Mouse (Mus musculus) Muller cell, postnatal 12 days (primary cell): ENCODE measurements at regions not wholly inside any gene's neighbourhood (a gene's known extent, or its start where the extent isn't known, plus 50 kb on each side); places are given as distances from the start of the nearest gene placed in this dataset.
A peak's percentile ranks its signal among the peaks of the same experiment; 100 is the strongest.

Source experiments
- DNase-seq: peaks from one replicate; pipeline ENCODE4 v3.0.0-alpha.2; 2015; ENCODE audit errors: inconsistent ontology term

DNA sequence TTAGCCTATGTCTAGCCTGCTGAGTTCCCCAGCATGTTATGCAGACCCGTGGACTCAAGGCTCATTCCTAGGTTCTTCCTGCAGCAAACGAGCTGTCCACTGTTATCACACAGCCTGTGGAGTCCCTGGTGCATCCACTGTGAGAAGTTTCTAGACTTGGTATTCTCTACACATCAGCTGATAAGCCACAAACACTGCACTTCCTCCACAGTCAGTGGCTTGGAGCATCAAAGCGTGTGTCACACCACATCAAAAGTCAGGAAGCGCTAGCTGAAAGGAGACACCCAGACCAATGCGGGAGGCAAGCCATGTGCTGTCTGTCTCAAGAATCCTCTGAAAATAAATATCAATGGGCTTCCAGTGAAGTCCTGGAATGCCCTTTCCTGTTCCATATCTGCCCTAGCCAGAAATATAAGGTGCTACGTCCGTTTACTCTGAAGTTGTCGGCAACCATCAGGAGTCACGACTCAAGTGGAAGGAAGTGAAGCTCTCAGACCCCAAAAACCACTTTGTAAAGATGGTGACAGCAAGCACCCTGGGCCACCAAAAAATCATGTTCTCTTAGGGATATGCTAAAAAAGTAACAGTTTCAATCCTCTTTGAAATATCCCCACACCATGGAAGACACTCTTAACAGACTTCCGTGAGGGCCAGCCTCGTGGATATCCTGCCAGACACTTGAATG, 227.7 kb downstream of the Adgrl2 start:
- no peak for DNase-seq

DNA sequence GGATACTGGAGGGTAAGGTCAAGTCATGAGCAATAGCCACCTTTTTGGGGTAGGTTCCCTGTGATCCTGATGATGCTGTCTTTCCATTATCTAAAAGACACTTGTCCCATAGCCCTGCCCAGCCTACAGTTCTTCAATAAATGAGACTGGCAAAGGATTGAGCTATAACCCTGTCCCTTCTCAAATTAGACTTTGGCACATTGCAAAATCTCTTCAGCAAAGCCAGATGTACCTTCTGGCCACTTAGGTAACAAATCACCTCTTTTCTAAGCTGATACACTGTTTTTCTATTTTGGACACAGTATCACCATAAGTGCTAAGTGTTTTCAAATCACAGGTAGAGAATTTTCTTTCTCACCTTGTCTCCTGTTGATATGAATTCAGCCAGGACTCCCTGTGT, 228.8 kb downstream of the Adgrl2 start:
- DNase-seq, result no peak

DNA sequence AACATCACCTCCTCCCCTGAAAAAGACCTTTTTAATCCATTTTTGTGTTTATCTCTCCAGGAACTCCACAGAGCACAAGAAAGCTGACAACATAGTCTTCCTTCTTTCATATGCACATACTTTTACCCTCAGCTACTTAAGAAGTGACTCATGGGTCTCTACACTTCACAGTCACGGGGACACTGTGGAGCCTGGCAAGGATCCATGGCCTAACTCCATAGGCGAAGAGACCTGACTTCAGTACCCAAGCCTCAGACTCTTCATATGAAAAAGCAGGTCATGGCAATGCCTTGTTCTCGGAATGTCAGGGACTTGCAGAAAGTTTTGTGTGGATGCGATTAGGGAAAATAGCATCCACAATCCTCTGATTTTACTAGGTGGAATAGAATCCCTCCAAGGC, 230.9 kb downstream of the Adgrl2 start:
- DNase-seq, result no peak

DNA sequence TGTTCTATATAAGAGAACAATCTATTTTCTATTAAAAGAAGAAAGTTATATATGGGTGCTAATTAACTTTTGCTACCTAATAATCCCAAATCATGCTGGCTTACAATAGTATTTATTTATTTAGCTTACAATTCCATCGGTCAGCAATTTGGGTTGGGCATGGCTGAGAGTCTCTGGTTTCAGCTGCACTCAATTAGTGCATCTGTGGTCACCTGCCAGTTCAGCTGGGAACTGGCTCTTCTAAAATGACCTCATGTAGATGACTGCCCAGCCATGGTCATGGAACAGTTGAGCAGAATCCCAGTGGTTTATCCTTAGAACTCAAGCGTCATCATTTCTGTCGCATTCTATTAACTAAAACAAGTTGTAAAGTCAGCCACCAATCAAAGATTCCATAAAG, 244.1 kb downstream of the Adgrl2 start:
- DNase-seq, result peak; percentile 24

DNA sequence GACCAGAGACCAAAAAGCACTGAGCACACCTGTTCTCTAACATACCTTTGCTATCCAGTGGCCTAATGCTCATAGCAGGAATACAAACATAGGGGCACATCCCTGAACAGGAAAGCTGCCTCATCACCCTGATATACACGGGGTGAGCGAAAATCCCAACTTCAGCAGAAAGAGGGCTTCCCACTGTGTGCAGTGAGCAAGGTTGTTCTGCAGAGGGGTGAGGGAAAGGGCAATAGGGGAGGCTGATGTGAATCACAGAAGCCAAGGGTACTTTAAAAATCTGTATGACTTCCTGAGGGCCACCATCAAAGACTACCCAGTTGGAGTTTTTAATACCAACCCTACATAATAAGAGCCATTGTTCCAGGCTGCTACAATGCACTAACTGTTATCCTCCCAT, 245.7 kb downstream of the Adgrl2 start:
- DNase-seq, result no peak

DNA sequence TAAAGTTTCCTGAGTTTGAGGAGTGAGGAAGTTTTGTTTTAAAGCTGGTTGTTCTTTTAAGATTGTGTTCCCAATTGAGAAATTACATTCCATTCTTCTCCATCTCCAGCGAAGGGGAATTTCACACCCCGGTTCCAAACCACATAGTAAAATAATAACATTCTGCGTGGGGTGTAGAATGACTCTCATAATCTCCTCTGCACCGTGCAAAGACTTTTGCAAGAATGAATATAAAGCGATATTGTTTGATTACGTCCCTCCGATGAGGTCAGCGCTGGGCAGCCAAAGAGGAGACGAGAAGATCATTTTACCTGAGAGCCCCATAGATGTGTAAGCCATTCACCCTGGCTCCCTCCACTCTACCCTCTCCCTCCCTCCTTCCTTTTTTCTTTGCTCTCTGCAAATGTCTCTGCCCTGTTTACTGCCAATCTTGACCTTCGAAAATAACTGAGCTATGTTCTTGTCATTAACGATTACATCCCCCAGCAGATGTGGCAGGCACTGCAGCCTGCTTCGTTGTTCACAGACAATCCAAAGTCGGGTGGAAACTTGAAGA, 256.1 kb downstream of the Adgrl2 start:
- peak; percentile 33 for DNase-seq

DNA sequence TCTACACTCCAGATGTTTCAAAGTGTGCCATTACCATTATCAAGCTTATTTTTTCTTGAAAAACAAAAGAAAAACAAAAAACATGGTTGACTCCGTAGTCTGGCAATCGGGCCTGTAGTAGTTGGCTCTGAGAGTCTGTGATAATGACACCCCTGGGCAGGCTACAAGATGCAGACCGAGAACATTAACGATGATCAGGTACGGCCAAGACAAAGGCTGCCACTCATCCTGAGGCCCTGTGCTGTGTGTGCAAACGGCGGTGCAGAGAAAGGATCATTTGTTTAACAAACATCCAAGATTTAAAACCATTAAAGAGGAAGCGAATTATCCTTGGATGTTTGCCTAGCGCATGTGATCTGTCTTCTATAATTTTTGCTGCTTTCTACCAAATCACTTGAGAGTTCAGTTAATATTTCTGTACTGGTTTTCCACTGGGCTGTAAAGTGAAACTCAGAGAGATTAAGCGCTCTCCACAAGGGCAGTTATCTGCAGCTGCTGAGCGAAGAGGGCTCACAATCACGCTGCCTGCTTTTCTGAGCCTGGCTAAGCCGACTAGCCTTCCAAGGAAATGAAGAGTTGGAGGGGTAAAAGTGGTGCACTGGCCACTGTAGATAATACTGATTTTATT, 257.0 kb downstream of the Adgrl2 start:
- peak; percentile 33 for DNase-seq

DNA sequence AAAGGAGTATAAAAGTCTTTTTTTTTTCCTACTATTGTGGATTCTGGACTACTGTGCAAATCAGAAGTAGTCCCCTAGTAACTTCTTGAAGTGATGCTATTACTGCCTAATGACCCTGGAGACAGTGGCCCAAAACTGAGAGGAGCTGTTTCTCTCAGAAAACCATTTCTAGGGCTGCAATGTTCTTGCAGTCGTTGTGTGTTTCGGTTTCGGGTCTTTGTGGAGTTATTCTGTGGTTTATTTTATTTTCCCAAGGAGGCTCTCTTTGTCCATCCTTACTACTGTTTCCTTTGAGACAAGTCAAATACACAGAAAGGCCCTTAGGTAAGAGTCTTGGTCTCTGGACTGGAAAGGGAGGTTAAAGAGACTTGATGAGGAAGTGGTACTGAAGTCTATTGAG, 258.9 kb downstream of the Adgrl2 start:
- DNase-seq, result no peak

DNA sequence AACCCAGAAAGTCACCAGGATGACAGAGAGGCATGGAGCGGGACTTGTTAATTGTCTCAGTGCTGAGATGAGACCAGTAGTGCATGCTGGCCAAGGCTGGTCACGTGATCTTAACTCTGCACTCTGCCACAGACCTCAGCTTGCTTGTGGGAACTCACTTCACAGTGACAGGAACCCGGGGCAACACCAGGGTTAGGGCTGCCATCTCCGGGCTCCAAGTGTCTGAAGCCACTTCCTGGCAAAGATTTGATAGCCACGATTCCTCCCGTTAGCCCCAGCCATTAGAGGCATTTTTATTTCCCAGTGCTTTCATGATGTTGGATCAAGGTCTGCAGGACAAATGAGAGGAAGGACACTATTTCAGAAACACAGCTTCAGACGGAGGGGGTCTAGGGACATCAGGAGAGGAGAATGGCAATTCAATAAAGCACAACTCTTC, 261.1 kb downstream of the Adgrl2 start:
- DNase-seq, result peak; percentile 22

DNA sequence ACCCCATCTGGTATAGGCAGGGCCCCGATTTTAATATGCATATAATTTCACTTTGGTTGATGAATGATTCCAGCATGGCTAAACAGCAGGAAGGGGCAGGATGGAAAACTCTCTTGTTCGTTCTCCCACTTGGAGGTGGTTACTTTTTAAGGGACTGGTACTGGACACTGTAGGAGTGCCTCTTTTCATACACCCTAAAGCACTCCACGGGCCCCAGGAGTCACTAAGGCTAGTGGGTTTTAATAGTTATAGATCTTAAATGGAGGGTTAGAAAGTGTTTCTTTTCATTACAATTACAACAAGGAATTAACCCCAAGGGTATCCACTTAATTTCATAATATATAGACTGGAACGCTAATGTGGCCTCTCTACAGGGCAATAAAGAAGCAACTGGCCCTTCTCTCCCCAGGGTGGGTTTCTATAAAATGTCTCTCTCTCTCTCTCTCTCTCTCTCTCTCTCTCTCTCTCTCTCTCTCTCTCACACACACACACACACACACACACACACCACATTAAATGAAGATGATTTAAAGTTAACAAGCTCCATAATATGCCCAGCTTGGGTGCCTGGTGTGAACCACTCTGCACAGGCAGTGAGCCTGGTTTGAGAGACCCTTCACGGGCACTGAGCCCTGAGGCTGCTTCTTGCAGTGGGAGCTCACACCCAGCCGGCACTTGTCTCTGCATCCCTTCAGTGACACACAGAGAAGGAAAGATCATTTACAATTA, 261.7 kb downstream of the Adgrl2 start:
- no peak for DNase-seq

DNA sequence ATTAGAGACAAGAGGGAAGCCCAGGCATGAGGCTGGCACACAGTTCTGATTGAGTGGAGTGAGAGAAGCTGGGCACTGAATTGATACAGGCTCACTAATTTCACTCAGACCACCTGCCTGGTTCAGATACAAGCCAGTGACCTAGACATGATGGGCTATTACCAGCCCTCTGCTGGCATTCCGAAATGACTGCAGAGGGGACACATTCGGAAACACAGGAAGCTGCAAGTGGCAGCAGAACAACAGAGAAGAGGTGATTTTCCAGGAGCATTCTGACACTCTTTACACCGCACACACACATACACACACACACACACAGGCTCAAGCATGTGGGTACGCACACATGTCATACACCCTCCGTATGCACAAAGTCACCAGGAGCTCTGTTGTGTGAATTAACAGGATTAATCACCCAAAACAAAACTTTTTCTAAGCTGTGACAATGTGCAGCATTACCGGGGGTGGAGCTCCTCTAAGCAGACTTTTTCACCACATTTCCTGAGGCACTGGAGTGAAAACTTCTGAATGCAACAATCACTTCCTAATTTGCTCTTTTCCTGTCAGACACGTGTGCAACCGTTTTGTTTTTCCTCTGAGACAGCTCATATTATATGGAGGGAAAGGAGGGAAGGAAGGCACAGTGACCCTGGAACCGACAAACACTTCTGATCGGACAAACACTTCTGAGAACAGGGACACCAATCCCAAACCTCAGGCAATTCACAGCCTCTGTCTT, 263.6 kb downstream of the Adgrl2 start:
- DNase-seq, result peak; percentile 25

DNA sequence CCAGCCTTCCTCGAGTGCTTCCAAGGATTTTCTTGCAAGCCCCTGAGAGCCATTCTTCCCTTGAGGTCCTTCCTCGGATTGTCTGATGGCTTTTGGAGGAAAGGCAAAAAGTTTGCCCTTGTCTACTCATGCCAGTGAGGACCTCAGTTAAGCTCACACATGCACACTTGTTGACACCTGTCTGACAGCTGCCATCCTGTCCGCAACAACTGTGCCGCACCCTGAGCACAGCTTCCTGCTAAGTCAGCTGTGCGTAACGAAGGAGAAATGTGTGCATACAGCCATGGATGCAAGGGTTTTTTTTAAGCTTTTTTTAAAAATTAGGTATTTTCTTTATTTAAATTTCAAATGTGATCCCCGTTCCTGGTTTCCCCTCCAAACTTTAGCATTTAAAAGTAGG, 293.8 kb downstream of the Adgrl2 start:
- no peak for DNase-seq

DNA sequence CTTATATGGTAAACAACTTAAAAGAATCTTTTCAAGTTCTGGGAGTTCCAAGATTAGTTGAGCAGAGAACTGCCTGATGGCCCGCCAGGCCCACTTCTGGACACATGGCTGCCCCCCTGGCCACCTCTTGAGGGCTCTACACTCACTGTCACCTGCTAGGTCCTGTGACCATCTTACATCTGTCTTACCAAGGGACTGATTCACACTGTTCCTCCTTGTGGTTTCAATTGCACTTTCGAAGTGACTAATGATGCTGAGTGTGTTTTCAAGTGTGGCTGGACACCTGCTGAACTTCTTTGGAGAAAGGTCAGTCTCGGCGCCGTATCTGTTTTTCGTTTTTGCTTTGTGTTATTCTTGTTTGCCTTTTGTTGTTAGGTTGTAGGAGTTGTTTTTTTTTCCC, 294.9 kb downstream of the Adgrl2 start:
- DNase-seq, result no peak

DNA sequence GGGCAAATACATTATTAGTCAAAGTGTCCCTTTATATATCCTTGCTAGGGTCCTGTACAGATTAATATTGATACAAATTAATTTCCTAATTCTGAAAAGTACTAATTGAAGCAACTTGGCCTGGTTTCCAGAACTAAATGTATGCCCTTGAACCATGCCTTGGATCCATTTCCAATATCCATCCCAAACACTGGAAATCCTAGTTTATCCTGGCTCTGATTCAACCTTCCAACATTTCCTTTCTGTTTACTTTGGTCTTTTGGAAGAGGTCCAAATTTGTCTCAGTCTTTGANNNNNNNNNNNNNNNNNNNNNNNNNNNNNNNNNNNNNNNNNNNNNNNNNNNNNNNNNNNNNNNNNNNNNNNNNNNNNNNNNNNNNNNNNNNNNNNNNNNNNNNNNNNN, 307.2 kb downstream of the Adgrl2 start:
- DNase-seq, result peak; percentile 80

DNA sequence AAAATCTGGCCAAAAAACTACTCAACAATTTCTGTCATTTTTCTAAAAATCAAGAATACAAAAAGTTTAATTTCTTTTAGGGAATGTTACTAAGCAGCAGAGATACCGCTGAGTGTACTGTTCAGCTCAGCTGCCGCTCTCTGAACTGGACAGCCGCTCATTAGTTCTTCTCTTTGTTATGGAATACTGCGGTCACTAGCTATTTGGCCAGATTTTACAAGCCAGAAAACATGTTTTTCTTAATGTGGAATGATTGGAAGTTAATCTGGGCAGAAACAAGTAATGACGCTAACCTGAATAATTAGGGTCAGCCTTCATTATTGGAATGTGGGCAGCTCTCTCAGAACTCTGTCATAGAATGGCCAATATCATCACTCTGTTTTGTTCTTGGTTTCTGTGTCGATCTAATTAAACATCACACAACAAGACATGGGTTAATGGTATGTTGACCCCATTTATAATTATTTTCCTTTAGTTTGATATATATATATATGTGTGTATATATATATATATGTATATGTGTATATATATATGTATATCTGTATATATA, 307.8 kb downstream of the Adgrl2 start:
- DNase-seq, result peak; percentile 97

DNA sequence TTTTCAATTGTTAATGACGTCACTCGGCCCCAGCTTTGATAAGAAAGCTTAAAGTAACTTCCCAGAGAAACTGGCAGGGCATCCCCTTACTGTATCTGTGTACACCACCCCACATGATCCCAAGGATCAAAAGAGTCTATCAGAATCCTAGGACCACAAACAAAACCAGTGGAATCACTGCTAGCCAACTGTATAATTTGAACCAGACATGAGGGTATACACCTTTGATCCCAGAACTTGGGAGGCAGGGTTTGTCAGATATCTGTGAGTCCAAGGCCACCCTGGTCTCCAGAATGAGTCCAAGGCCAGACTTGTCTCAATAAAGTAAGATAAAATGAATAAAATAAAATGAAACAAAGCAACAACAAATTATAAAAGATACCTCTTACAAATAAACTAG, 309.2 kb downstream of the Adgrl2 start:
- DNase-seq, result peak; percentile 30

DNA sequence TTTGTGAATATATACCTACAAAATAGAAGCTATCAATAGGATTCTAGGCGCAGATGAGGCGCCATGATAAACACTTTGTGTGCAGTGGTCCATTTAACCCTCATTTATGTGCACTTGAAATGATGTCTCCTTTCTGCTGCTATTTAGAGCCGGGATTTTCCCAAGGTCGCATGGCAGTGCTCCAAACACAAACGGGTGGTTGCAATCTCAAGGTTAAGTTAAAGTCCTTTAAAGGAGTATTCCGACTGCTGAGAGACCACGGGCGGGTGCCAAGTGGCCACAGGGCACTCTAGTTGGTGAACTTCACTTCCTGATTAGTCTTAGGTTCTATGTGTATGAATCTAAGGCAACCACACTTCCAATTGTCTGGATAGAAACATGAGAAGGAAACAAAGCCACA, 309.6 kb downstream of the Adgrl2 start:
- DNase-seq, result no peak

DNA sequence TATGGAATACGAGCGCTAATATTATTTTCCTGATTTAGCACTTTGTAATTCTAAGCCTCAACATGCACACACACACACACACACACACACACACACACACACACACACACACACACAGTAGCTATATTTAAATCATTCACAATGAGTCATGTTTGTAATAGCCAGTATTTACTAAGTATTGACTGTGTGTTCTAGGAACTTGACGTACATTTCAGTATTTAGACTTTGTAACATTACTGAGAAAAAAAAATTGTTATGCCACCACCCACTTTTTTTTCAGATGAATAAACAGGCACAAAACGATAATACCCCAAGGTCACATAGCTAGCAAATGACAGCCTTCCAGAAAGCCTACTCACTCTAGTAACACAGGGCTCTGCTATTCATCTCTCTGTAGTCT, 310.3 kb downstream of the Adgrl2 start:
- DNase-seq, result peak; percentile 8

DNA sequence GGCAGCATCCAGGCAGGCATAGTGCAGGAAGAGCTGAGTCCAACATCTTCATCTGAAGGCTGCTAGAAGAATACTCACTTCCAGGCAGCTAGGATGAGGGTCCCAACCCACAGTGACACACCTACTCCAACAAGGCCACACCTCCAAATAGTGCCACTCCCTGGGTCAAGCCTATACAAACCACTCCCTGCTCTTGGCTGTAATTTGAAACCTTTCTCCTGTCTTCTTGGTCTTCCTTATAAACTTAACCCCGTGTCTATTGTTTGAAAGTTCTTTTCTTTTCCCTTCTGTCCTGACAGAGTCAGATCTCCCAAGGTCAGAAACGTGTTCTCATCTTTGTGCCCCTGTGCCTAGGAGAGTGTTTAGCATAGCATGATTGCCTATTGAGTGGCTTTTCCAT, 311.2 kb downstream of the Adgrl2 start:
- no peak for DNase-seq

DNA sequence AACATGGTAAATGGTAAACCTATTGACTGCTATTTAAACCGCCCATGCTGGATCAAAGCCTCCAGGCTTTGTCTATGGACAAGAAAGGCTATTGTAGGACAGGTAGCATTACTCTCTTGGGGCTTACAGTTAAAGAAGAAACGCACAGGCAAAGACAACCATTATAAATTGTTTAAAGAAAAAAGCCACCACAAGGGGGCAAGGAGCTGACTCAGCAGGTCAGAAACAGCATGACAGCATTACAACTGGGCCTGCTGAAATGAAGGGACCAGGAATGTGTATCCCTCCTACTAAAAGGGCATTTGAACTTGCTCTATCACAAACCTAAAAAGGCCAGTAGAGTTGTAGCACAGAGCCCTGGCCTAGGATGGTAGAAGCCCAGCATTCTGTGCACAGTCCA, 314.3 kb downstream of the Adgrl2 start:
- no peak for DNase-seq

DNA sequence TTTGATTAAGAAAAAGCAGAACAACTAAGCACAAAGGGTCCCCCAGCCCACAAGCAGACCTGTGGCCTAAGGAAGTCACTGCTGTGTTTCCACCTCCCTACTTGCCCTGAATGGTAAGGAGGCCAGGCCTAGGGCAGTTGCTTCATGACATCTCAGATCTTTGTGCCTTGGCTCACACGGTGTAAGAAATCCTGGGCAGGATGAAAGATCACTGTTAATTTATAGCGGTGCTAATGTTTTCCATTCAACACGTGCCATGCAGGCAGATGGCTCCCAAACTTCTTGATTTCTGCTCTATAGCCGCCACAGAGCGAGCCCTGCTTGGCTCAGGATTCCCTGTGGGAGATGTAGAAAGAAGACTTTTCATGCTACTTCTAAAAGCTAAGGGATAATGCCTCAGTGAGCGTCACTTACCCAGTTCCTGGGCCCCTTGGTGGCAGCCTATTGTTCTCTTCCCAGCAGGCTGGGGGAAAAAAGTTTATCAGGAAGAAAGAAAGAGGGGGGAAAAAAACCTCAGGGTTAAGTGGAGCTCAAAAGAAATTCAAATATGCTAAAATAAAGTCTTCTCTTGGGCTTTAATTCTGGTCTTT, 327.4 kb downstream of the Adgrl2 start:
- no peak for DNase-seq
